Mouse (Mus musculus): ENCODE results near the gene Saysd1. TPM values are rescaled to one million over a fixed set of nuclear protein-coding genes. Genes with fewer than 3 reads are reported as not detected.

Gene Saysd1
- total and polyA plus RNA-seq, 3 experiments, result 5.3 to 6.6 (median 5.9) TPM

DNA sequence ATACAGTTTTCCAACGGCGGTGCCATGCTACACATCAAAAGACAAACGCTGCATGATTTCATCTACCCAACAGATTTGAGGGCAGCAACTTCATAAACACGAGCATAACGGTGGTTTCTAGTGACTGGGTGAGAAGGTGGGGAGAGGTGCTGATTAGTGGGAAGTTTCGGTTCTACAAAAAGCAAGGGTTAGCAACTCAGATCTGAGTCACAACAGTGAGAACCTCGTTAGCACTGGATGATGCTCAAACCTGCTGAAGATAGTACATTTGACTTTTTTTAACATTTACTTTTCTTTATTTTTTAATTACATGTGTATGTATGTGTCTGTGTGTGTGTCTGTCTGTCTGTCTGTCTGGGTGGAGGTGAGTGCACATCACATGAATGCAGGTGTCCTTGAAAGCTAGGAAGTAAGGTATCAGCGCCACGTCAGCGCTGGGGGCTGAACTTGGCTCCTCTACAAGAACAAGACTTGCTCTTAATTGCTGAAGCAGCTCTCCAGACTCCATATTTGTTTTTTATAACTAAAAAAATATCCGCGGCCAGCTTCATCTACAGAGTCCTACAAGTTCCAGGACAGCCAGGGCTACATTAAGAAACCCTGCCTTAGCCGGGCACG, 35.6 kb upstream of the Saysd1 start:
- H3K4me3 ChIP-seq (replicated peaks in 1 of 3; ENCODE audit: low read depth in 2 of 3, low read length in 2 of 3, poor library complexity in 1 of 3), result peak overlapping the region in 1 of 3 experiments; percentile 15
- peak overlapping the region; percentile 79 for H3K4me2 ChIP-seq (ENCODE audit: insufficient read depth, low read depth, poor library complexity, severe bottlenecking)
- TF ChIP-seq POLR2AphosphoS2 (IDR thresholded peaks at IDR 0.05; ENCODE audit: low read depth, low read length), result peak; percentile 27; the same call in 1 of the 2 replicates
- peak; percentile 74 for TF ChIP-seq BHLHE40 (IDR thresholded peaks at IDR 0.05; ENCODE audit: low read depth, low read length)
- TF ChIP-seq MAZ (IDR thresholded peaks at IDR 0.05; ENCODE audit: low read depth, low read length), result peak; percentile 81; the same call in 1 of the 2 replicates
- TF ChIP-seq MAFK (IDR thresholded peaks at IDR 0.05; ENCODE audit: insufficient replicate concordance, low read length), result peak; percentile 67; the same call in 1 of the 2 replicates
- TF ChIP-seq IRF4 (IDR thresholded peaks at IDR 0.05; ENCODE audit: low read depth, low read length), result peak; percentile 97
- peak; percentile 74 for TF ChIP-seq JUND (conservative IDR thresholded peaks at IDR 0.05; ENCODE audit: low read depth, low read length)
- no peak for TF ChIP-seq USF2 (conservative IDR thresholded peaks at IDR 0.05; ENCODE audit: low read depth, low read length)
- no peak for TF ChIP-seq CHD1 (IDR thresholded peaks at IDR 0.05; ENCODE audit: low read depth, low read length)
- no peak for TF ChIP-seq UBTF (IDR thresholded peaks at IDR 0.05; ENCODE audit: low read depth, low read length)
- no peak for TF ChIP-seq GABPA (IDR thresholded peaks at IDR 0.05; ENCODE audit: insufficient replicate concordance, low read depth, low read length)
- peak; percentile 92 for TF ChIP-seq SIN3A (IDR thresholded peaks at IDR 0.05; ENCODE audit: low read length)
- no peak for TF ChIP-seq NRF1 (IDR thresholded peaks at IDR 0.05; ENCODE audit: low read depth, low read length)
- TF ChIP-seq ETS1 (conservative IDR thresholded peaks at IDR 0.05; ENCODE audit: low read depth, low read length), result peak; percentile 85
- TF ChIP-seq ELF1 (IDR thresholded peaks at IDR 0.05; ENCODE audit: low read depth, low read length), result peak; percentile 48; the same call in 1 of the 2 replicates
- peak; percentile 17; the same call in 1 of the 2 replicates for TF ChIP-seq ZNF384 (IDR thresholded peaks at IDR 0.05; ENCODE audit: low read depth, low read length)
- peak; percentile 31; the same call in 1 of the 2 replicates for TF ChIP-seq HCFC1 (IDR thresholded peaks at IDR 0.05; ENCODE audit: low read depth, low read length)
- TF ChIP-seq USF1 (IDR thresholded peaks at IDR 0.05; ENCODE audit: low read depth, low read length), result no peak
- TF ChIP-seq MAX (IDR thresholded peaks at IDR 0.05; ENCODE audit: low read length), result peak; percentile 80
- TF ChIP-seq SMC3 (IDR thresholded peaks at IDR 0.05; ENCODE audit: low read depth, low read length), result no peak; the same call in 1 of the 2 replicates
- TF ChIP-seq TBP (conservative IDR thresholded peaks at IDR 0.05; ENCODE audit: low read depth, low read length), result peak; percentile 70; the same call in 1 of the 2 replicates
- peak; percentile 21 for TF ChIP-seq POLR2A (IDR thresholded peaks at IDR 0.05; ENCODE audit: low read depth, low read length)
- TF ChIP-seq ZMIZ1 (IDR thresholded peaks at IDR 0.05; ENCODE audit: low read depth, low read length), result 0 out of 2 replicates have a peak, but pooled peaks have one; percentile 16
- peak; percentile 54 for TF ChIP-seq CHD2 (IDR thresholded peaks at IDR 0.05; ENCODE audit: low read length)
- TF ChIP-seq MEF2A (IDR thresholded peaks at IDR 0.05; ENCODE audit: borderline replicate concordance, low read depth, low read length), result peak; percentile 82; the same call in 1 of the 2 replicates
- TF ChIP-seq MYC (IDR thresholded peaks at IDR 0.05; ENCODE audit: low read depth, low read length), result peak; percentile 80
- no peak; the same call in 1 of the 2 replicates for TF ChIP-seq RAD21 (IDR thresholded peaks at IDR 0.05; ENCODE audit: low read depth, low read length)
- TF ChIP-seq JUN (IDR thresholded peaks at IDR 0.05; ENCODE audit: insufficient read depth, low read depth, low read length), result peak; percentile 49; the same call in 1 of the 2 replicates
- TF ChIP-seq RCOR1 (conservative IDR thresholded peaks at IDR 0.05; ENCODE audit: low read depth, low read length), result peak; percentile 84
- TF ChIP-seq ZC3H11A (IDR thresholded peaks at IDR 0.05; ENCODE audit: low read depth, low read length), result no peak
- no peak for TF ChIP-seq E2F4 (IDR thresholded peaks at IDR 0.05; ENCODE audit: insufficient replicate concordance, low read depth, low read length)
- TF ChIP-seq ZKSCAN1 (IDR thresholded peaks at IDR 0.05; ENCODE audit: borderline replicate concordance, low read depth, low read length), result no peak
- TF ChIP-seq PAX5 (IDR thresholded peaks at IDR 0.05; ENCODE audit: low read length), result no peak
- TF ChIP-seq TCF12 (IDR thresholded peaks at IDR 0.05; ENCODE audit: low read depth, low read length), result peak; percentile 72
- no peak for TF ChIP-seq KAT2A (IDR thresholded peaks at IDR 0.05; ENCODE audit: insufficient replicate concordance, low read length)
- TF ChIP-seq MXI1 (IDR thresholded peaks at IDR 0.05; ENCODE audit: low read depth, low read length), result no peak; the same call in none of the 2 replicates
- no peak for TF ChIP-seq CTCF (conservative IDR thresholded peaks at IDR 0.05 in 1 of 2, IDR thresholded peaks at IDR 0.05 in 1 of 2; ENCODE audit: low read depth in 2 of 2, low read length in 2 of 2)
- peak; percentile 27; the same call in 1 of the 2 replicates for TF ChIP-seq NELFE (IDR thresholded peaks at IDR 0.05; ENCODE audit: low read depth, low read length)
- peak; percentile 92 for TF ChIP-seq EP300 (IDR thresholded peaks at IDR 0.05; ENCODE audit: low read length)
- H3K27me3 ChIP-seq (replicated peaks), result no peaks in the 10 kb centered on the region
- peaks cover 70% of the 10 kb centered on the region for H3K79me2 ChIP-seq (replicated peaks; ENCODE audit: control insufficient read depth, extremely low read depth, insufficient read depth, poor library complexity, severe bottlenecking)
- in situ Hi-C loops (cut with MboI; ENCODE audit: low pct_ligation_motif_present, low pct_unique_long_range_greater_than_20kb, low sequenced_read_pairs), result no loop called here
- H3K9me3 ChIP-seq (replicated peaks; ENCODE audit: low read length), result no peaks in the 10 kb centered on the region
- H3K9ac ChIP-seq (ENCODE audit: insufficient read depth, low read depth), result peak overlapping the region; percentile 49; the same call in 1 of the 2 replicates
- H3K27ac ChIP-seq (ENCODE audit: insufficient read depth, low read depth), result peak overlapping the region; percentile 82
- peak; percentile 88 for DNase-seq (ENCODE audit: extremely low read depth)
- peaks cover 32 to 89% of the 10 kb centered on the region in 2 experiments for H3K4me1 ChIP-seq (ENCODE audit: control insufficient read depth in 1 of 2, insufficient read depth in 2 of 2)
- H3K36me3 ChIP-seq (replicated peaks in 1 of 2; ENCODE audit: control insufficient read depth in 1 of 2, insufficient read depth in 1 of 2, low read length in 1 of 2), result peaks cover 0 to 24% of the 10 kb centered on the region in 2 experiments
- dilution Hi-C loops (cut with MboI; ENCODE audit: extremely low pct_ligation_motif_present, extremely low pct_unique_long_range_greater_than_20kb, low sequenced_read_pairs), result no loop called here

Measured in CH12.LX (cell line).